12 mouse cellular contexts compared by ENCODE assay signal in genomic region chr14:34960227-34960626, GRCm38 (mm10).
DNase-seq lines count a peak whose midpoint lies in the region; ATAC-seq and TF ChIP-seq lines count a peak whose summit lies in the region.
"Had no signal": no experiment of that assay in that cellular context is flagged by ENCODE, and none has a peak within 500 bp of the region (broad histone marks: within the 10 kb centered on the region; RNA-seq: fewer than 3 reads in every experiment).

No protein-coding gene starts in this region.

- H3K4me2 ChIP-seq in hindbrain, embryonic 14.5 days (replicated peaks) = no peak overlapping the region
- no peak overlapping the region for H3K4me2 ChIP-seq in hindbrain, embryonic 13.5 days
- H3K4me2 ChIP-seq in intestine, postnatal 0 days (replicated peaks; ENCODE audit: low read depth) = no peak overlapping the region

- TF ChIP-seq CTCF in Patski (IDR thresholded peaks at IDR 0.05) = no peak
- TF ChIP-seq CTCF in intestine, postnatal 0 days (IDR thresholded peaks at IDR 0.05; ENCODE audit: low read depth) = no peak

- H3K27me3 ChIP-seq in hindbrain, embryonic 14.5 days (ENCODE audit: control insufficient read depth, insufficient read depth, low read length) = no peaks in the 10 kb centered on the region
- no peaks in the 10 kb centered on the region for H3K27me3 ChIP-seq in hindbrain, embryonic 13.5 days
- no peaks in the 10 kb centered on the region for H3K27me3 ChIP-seq in Patski
- no peaks in the 10 kb centered on the region for H3K27me3 ChIP-seq in intestine, postnatal 0 days (replicated peaks; ENCODE audit: control insufficient read depth, insufficient read depth, low read length)

- no peaks in the 10 kb centered on the region for H3K36me3 ChIP-seq in hindbrain, embryonic 14.5 days (replicated peaks; ENCODE audit: control insufficient read depth, insufficient read depth)
- no peaks in the 10 kb centered on the region for H3K36me3 ChIP-seq in hindbrain, embryonic 13.5 days
- H3K36me3 ChIP-seq in intestine, postnatal 0 days (ENCODE audit: control insufficient read depth, insufficient read depth) = no peaks in the 10 kb centered on the region

- H3K4me1 ChIP-seq in hindbrain, embryonic 14.5 days (replicated peaks; ENCODE audit: control insufficient read depth, insufficient read depth, low read length) = peaks cover 4% of the 10 kb centered on the region; the same call in 1 of the 2 replicates
- peaks cover 6% of the 10 kb centered on the region; the same call in 1 of the 2 replicates for H3K4me1 ChIP-seq in hindbrain, embryonic 13.5 days (replicated peaks)
- no peaks in the 10 kb centered on the region for H3K4me1 ChIP-seq in intestine, postnatal 0 days (replicated peaks; ENCODE audit: control insufficient read depth, insufficient read depth, low read length)

- DNase-seq in hindbrain, embryonic 14.5 days (ENCODE audit: low spot score) = no peak
- no peak for DNase-seq in Patski (ENCODE audit: low read depth, low spot score)
- DNase-seq in frontal cortex, postnatal 10 days (ENCODE audit: low spot score in 2 of 2) = peak; percentile 37 to 53
- peak; percentile 57 to 85 for DNase-seq in left cerebral cortex, postnatal 25 days (ENCODE audit: low spot score in 2 of 2)
- DNase-seq in thymus, postnatal 25 days = no peak
- DNase-seq in lung, postnatal 4 days = no peak
- DNase-seq: heart, postnatal 36 days; lung, adult 18-20 months; retina, postnatal 1 day had no signal

- intact Hi-C loops in left cerebral cortex, postnatal 25 days (cut with DNase I) = no loop called here

- CTCF ChIA-PET in Patski (lab: Charles Lee) = interaction anchor here (1.1 kb wide), 1 partner anchor 57 kb away, joined by 3 read pairs; no protein-coding TSS in a partner anchor

- ATAC-seq in hindbrain, embryonic 14.5 days (ENCODE audit: low FRiP score) = peak; percentile 39; the same call in 1 of the 2 replicates
- no peak for ATAC-seq in hindbrain, embryonic 13.5 days (ENCODE audit: low FRiP score)
- peak; percentile 62 for ATAC-seq in Patski
- ATAC-seq in intestine, postnatal 0 days = no peak
- ATAC-seq: CD4-positive, CD25-positive, alpha-beta regulatory T cell, adult 4 months had no signal

- 58% methylated on average over 6 of the region's 6 CpGs for WGBS in hindbrain, embryonic 14.5 days
- 73% methylated on average over 6 of the region's 6 CpGs for WGBS in hindbrain, embryonic 13.5 days
- WGBS in intestine, postnatal 0 days = 73% methylated on average over 6 of the region's 6 CpGs

- POLR2A ChIA-PET in Patski (lab: Charles Lee) = no interaction called here

- no peak overlapping the region for H3K4me3 ChIP-seq in hindbrain, embryonic 14.5 days (replicated peaks; ENCODE audit: low read length)
- no peak overlapping the region for H3K4me3 ChIP-seq in hindbrain, embryonic 13.5 days
- H3K4me3 ChIP-seq in intestine, postnatal 0 days (ENCODE audit: low read depth, low read length) = no peak overlapping the region

- no peak overlapping the region for H3K9ac ChIP-seq in hindbrain, embryonic 14.5 days
- no peak overlapping the region for H3K9ac ChIP-seq in hindbrain, embryonic 13.5 days
- H3K9ac ChIP-seq in intestine, postnatal 0 days (ENCODE audit: low read depth, low read length) = no peak overlapping the region

- no peak overlapping the region for H3K27ac ChIP-seq in hindbrain, embryonic 14.5 days
- no peak overlapping the region for H3K27ac ChIP-seq in hindbrain, embryonic 13.5 days
- H3K27ac ChIP-seq in intestine, postnatal 0 days (ENCODE audit: low read depth, low read length) = no peak overlapping the region

- in situ Hi-C loops in Patski (cut with MboI; ENCODE audit: low pct_unique_long_range_greater_than_20kb) = no loop called here

- no peaks in the 10 kb centered on the region for H3K9me3 ChIP-seq in hindbrain, embryonic 14.5 days (ENCODE audit: control insufficient read depth, low read length)
- H3K9me3 ChIP-seq in hindbrain, embryonic 13.5 days = no peaks in the 10 kb centered on the region
- no peaks in the 10 kb centered on the region for H3K9me3 ChIP-seq in intestine, postnatal 0 days (ENCODE audit: control insufficient read depth)

Comparison
In these comparisons a context has a peak if more than half of its experiments do, and no peak if none do; other contexts are left out.
1. ATAC-seq: peak in hindbrain, embryonic 14.5 days (single experiment) and Patski (single experiment); none in hindbrain, embryonic 13.5 days (single experiment) and intestine, postnatal 0 days (single experiment).
2. DNase-seq: peak in frontal cortex, postnatal 10 days (2 of 2) and left cerebral cortex, postnatal 25 days (2 of 2); none in hindbrain, embryonic 14.5 days (single experiment), Patski (single experiment), thymus, postnatal 25 days (single experiment) and lung, postnatal 4 days (0 of 2).